Mouse (Mus musculus): Measurements from ENCODE around the gene Hsph1.

The Hsph1 gene

DNA sequence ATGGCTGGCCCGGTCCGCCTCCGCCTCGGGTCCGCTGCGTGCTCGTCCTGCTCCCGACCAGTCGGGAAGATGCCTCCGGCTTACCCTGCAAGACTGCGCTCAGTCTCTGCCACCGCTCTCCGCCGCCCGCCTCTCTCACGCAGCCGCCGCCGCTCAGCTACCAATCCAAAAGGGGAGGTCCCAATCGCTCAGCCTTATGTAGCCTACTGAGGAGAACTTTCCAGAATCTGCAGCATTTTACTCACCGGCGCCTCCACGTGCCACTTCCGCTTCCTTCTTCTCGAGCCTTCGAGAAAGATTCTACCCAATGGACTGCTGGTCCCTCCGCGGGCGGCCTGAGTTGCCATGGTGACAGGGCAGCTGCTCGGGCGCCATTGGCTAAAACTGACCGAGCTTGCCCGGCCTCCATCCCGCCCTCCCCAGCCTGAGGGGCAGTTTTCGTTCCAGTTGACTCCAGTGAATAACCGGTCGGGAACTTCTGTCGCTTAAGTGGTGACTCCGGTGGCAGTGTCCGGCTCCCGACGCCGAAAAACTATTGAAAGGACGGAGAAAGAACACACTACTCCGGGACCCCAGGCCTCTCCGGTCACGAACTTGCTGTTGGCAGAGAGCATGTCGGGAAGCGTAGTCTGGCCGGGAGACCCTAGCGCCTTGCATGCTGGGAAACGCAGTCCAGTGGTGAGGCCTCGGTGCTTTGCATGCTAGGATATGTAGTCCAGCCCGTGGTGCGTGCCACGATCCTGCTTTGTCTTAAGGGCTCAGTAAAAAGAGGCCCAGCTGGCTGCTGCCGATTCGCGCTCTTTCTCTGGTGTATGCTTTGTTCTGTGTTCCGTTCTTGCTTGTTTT is at the start of gene Hsph1:
Gene Hsph1 (minus strand): TSS at position 302 of the 846 bp plus-strand sequence.
- peak; percentile 99 for DNase-seq (ENCODE audit: low read depth, low spot score)

DNA sequence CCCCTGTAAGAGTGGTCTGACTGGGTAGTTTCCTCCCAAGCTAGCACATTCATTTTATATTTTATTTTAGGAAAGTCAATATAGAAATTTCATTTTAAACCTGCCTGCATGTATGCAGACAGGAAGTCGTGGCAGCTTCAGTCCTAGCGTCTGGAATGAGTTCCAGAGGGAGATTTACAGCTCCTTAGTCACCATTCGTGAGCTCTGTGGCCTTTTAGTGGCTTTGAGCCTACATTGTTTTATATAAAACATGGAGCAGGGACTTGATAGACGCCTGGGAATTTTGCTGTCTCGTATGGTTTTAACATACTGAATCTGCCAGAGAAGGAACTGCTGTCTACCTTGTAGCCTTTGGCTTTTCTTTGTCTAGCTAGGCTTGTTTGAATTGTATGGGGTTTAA is 44.8 kb upstream of the Hsph1 start:
- no peak for DNase-seq (ENCODE audit: low read depth, low spot score)

DNA sequence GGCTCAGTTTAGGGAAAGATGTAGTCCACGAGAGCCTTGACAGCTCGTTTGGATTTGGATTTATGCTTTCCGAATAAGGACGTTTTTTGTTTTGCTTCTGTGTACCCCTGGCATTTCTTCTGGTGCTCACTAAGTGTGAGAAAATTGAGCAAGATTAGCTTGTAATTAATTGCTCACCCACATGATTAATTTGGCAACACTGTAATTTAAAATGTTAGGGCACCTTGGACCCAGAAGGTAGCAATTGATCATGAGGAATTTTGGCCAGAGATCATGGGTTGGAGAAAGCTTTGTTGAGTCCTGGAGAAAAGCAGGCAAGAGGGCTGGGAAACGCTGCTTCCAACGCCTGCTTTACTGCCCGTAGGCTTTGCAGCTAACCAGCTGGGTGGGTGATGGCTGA is 43.7 kb upstream of the Hsph1 start:
- DNase-seq (ENCODE audit: low read depth, low spot score), result no peak

DNA sequence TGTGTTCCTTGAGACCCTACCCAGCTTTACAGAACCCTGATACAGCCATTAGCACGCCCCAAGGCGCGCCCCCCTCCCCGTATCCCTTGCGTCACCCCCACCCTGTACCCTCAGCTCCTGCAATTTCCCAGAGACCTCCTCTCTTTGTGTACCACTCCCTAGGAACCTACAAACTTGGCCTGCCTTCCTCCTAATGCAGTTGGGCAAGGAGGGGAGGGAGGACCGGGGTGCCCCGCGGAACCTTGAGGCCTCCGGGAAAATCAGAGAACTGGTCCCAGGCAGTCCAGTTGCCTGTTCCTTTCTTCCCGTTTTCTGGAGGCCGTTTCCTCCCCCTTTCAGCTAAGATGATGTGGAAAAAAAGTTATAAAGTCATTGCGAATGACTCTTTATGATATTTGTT is 43.2 kb upstream of the Hsph1 start:
- no peak for DNase-seq (ENCODE audit: low read depth, low spot score)

- no peak for DNase-seq (ENCODE audit: low read depth, low spot score)
These were observed 42.8 kb upstream of the Hsph1 start for GRCm38 (mm10) chr5:149678990-149679348.

GRCm38 (mm10) chr5:149678100-149678989 is 42.2 kb upstream of the Hsph1 start, which contains the start of gene B3glct:
B3glct (plus strand) TSS chr5:149678230.
- DNase-seq (ENCODE audit: low read depth, low spot score), result peak; percentile 94

- no peak for DNase-seq (ENCODE audit: low read depth, low spot score)
These were observed 41.0 kb upstream of the Hsph1 start for GRCm38 (mm10) chr5:149677196-149677595.

DNA sequence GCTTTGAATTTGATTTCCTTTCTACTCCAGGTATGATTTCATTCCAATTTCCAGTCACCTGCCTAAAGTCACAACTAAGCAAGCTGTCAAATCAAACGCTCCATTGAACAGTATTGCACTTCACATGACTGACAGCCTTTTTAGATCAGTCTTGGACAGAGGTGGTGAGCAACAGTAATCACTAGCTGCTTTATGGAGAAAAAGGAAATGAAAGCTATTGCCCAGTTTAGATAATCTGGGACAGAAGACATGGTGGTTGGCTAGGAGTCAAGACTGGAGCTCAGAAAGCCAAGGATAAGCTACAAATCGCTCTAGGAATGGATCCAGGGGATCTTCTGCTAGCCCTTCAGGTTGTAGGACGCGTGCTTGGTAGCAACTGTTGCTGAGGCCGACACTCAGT is 27.2 kb upstream of the Hsph1 start:
- no peak for DNase-seq (ENCODE audit: low read depth, low spot score)

GRCm38 (mm10) chr5:149662980-149663379 is 26.8 kb upstream of the Hsph1 start:
- DNase-seq (ENCODE audit: low read depth, low spot score), result no peak

DNA sequence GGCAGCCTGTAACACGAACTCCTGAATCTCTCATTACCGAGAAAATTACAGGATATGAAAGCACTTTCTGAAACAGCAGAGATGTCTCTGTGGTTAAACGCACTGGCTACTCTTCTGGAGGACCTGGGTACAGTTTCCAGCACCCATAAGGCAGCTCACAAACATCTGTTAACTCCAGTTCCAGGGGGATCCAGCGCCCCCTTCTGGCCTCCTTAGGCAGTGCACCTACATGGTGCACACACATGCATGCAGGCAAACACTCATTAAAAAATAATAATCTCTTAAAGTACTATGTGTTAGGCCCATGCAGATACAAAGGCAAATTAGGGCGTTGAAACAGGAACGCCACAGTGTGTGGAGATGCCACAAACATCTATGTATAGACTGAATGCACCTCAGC is 25.3 kb upstream of the Hsph1 start:
- DNase-seq (ENCODE audit: low read depth, low spot score), result no peak

- DNase-seq (ENCODE audit: low read depth, low spot score), result no peak
These were observed 23.2 kb upstream of the Hsph1 start for GRCm38 (mm10) chr5:149659414-149659780.

- DNase-seq (ENCODE audit: low read depth, low spot score), result no peak
These were observed 22.7 kb upstream of the Hsph1 start for GRCm38 (mm10) chr5:149658741-149659413.

DNA sequence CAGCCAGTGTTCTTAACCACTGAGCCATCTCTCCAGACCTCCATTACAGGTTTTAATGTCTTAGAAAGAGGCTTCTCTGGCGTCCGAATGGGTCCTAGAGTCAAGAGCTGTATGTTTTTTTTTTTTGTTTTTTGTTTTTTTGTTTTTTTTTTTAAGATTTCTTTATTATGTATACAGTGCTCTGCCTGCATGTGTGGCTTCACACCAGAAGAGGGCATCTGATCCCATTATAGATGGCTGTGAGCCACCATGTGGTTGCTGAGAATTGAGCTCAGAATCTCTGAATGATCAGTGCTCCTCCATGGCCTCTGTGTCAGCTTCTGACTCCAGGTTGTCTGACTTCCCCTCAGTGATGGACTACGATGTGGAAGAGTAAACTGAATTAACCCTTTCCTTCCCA is 21.8 kb upstream of the Hsph1 start:
- no peak for DNase-seq (ENCODE audit: low read depth, low spot score)

DNA sequence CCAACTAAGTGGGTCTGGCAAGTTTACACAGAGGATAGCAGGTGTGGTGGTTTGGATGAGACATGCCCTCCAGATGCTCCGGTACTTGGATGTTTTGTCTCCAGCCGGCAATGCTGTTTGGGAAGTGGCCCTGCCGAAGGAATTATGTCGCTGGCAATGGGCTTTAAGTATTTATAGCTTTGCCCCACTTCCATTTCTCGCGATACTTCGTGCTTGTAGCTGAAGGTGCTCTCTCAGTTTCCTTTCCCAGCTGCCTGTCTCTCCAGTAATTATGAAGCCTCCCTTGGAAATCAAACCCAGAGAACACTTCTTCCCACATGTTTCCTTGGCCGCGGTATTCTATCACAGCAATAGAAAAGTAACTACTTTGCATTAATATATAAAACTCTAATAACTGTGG is 19.5 kb upstream of the Hsph1 start:
- no peak for DNase-seq (ENCODE audit: low read depth, low spot score)

- no peak for DNase-seq (ENCODE audit: low read depth, low spot score)
These were observed 14.0 kb upstream of the Hsph1 start for GRCm38 (mm10) chr5:149650179-149650553.

DNA sequence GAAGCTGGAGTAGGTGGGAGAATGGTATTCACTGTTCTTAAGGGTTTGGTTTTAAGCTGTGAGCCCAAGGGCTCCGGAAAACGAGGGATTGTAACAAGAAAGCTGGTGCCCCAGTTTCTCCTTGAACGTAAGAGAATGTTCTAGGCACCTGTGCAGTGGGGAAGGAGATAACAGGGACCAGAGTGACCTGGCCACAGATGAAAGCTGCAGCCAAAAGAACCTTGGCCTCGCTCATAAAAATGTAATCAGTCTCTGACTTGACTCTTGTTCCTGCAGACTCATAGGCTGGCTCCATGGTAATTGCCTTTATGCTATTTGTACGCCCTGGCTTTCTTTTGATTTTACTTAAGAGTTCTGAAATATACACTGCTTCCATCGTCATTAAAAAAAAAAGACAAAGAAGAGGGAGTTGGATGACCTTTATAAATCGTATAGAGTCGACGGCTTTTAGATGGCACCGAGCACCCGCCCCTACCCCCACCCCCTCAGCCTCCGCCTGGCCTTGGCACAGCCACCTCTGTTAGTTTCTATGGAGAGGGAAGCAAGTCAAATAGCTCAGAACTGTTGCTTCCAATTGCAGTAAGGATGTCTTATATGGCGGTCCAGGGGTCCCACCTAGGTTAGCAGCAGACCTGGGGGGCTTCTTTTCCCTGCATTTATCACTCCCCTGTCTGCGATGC is 13.5 kb upstream of the Hsph1 start:
- no peak for DNase-seq (ENCODE audit: low read depth, low spot score)

DNA sequence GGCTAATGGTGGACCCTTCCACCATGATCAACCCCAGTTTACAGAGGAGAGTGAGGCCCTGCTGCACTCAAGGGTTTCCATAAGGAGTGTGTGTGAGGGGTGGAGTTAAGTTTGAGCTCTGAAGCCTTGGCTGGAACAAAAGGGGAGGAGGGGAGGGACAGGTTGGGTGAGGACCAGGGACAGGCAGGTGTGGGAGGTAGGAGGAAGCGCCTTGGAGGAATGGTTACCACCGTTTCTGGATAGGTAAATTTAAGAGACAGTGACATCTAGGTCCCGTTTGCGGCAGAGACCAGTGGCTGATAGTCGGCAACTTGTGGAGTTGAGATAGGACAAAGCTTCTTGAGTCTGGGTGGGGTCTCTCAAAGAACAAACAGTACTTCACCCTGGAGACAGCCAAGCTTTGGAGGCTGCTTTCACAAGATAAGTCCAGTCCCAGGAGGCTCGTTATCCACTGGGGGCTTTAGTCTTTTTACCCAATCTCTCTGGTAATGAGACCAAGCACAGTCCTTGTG is 12.8 kb upstream of the Hsph1 start:
- no peak for DNase-seq (ENCODE audit: low read depth, low spot score)

DNA sequence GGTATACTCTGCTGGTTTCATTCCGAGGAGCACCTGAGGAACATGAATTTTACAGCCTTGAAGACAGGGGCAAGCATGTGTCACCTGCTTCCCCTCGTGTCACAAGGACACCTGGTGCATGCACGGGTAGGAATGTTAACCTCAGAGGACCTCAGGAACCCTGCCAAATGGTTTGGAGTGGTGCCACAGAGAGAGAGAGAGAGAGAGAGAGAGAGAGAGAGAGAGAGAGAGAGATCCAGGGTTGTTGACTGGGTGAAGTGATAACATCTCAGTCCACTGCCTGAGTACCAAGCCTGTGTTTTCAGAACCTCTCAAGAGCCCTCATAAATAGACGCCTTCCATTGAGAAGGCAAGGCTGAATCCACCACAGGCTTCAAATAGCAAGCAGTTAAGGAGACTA is 12.0 kb upstream of the Hsph1 start:
- no peak for DNase-seq (ENCODE audit: low read depth, low spot score)

GRCm38 (mm10) chr5:149647367-149648115 is 11.4 kb upstream of the Hsph1 start:
- DNase-seq (ENCODE audit: low read depth, low spot score), result no peak

GRCm38 (mm10) chr5:149642783-149643509 is 6.8 kb upstream of the Hsph1 start:
- no peak for DNase-seq (ENCODE audit: low read depth, low spot score)

Measured in CD4-positive helper T cell, adult 2 months (primary cell).